Mouse (Mus musculus): Measurements from ENCODE around the gene Tbx2. TPM values are rescaled to one million over a fixed set of nuclear protein-coding genes. Genes with fewer than 3 reads are reported as not detected.

Tbx2 gene
- total RNA-seq, 1 experiment, result 0.80 TPM

DNA sequence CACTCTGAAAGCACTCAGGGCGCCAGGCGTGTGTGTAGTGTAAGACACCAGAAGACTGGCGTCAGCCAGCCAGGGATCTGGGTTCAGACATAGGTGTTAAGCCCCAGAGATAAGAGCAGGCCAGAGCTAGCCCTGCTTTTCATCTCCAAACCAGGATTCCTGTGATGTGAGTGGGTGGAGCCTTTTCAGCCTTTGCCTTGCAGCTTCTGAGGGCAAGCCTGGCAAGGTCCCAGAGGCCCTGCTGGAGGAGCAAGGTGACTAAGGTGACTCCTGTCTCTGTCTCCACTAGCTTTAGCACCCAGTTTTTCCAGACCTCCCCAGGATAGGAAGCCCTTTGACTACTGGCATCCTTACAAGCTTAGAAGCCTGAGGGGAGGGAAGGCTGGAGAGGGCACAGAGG is 13.9 kb upstream of the Tbx2 start:
- in situ Hi-C loops (cut with MboI; ENCODE audit: low sequenced_read_pairs in 2 of 2, unreplicated experiment in 2 of 2), result no loop called here
- no peak for TF ChIP-seq HCFC1 (IDR thresholded peaks at IDR 0.05; ENCODE audit: borderline replicate concordance, insufficient read depth, low read length)
- no peak for TF ChIP-seq ZC3H11A (IDR thresholded peaks at IDR 0.05; ENCODE audit: borderline replicate concordance, low read depth, low read length)
- TF ChIP-seq MAFK (IDR thresholded peaks at IDR 0.05; ENCODE audit: insufficient read depth, low read depth, low read length), result no peak
- no peak for TF ChIP-seq CHD2 (IDR thresholded peaks at IDR 0.05; ENCODE audit: low read depth, low read length)
- TF ChIP-seq ZNF384 (IDR thresholded peaks at IDR 0.05; ENCODE audit: low read depth, low read length), result no peak
- no peak for DNase-seq (ENCODE audit: low read depth, low spot score)
- no peak overlapping the region for H3K4me3 ChIP-seq (ENCODE audit: insufficient read depth in 1 of 2, low read depth in 1 of 2, low read length in 2 of 2, poor library complexity in 1 of 2, severe bottlenecking in 1 of 2)
- no peak overlapping the region for H3K27ac ChIP-seq (ENCODE audit: insufficient read depth, low read depth, low read length, poor library complexity, severe bottlenecking)
- no peak overlapping the region for H3K9ac ChIP-seq (ENCODE audit: insufficient read depth, low read depth, low read length, poor library complexity, severe bottlenecking)
- H3K9me3 ChIP-seq (ENCODE audit: control insufficient read depth, insufficient read depth, low read depth, low read length), result no peaks in the 10 kb centered on the region
- H3K4me1 ChIP-seq (ENCODE audit: control insufficient read depth in 2 of 2, insufficient read depth in 2 of 2, low read length in 2 of 2, poor library complexity in 1 of 2), result no peaks in the 10 kb centered on the region
- H3K36me3 ChIP-seq (ENCODE audit: control insufficient read depth, insufficient read depth, low read length, poor library complexity, severe bottlenecking), result no peaks in the 10 kb centered on the region

DNA sequence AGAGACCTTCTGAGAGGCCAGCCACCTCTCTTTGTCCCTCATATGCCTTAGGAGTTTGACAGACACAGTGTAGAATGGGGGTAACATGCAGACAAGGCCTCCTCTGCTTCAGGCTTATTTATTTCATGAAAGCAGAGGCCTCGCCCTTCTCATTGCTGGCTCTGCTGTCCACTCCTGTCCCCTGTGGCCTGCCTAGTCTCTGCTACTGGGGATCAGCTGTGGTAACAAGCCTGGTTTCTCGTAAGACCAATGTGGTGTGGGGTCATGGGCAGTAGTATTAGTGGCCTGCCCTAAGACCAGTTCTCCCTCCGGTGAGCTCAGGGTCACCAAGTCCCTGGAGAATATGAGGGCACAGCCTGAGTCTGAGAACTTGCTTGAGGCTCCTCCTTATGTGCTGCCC is 11.4 kb upstream of the Tbx2 start:
- no peak overlapping the region for H3K4me3 ChIP-seq (ENCODE audit: insufficient read depth in 1 of 2, low read depth in 1 of 2, low read length in 2 of 2, poor library complexity in 1 of 2, severe bottlenecking in 1 of 2)
- H3K9ac ChIP-seq (ENCODE audit: insufficient read depth, low read depth, low read length, poor library complexity, severe bottlenecking), result no peak overlapping the region
- no peaks in the 10 kb centered on the region for H3K36me3 ChIP-seq (ENCODE audit: control insufficient read depth, insufficient read depth, low read length, poor library complexity, severe bottlenecking)
- no peaks in the 10 kb centered on the region for H3K4me1 ChIP-seq (ENCODE audit: control insufficient read depth in 2 of 2, insufficient read depth in 2 of 2, low read length in 2 of 2, poor library complexity in 1 of 2)
- no peaks in the 10 kb centered on the region for H3K9me3 ChIP-seq (ENCODE audit: control insufficient read depth, insufficient read depth, low read depth, low read length)
- in situ Hi-C loops (cut with MboI; ENCODE audit: low sequenced_read_pairs in 2 of 2, unreplicated experiment in 2 of 2), result loop anchor here (5.0 to 10.0 kb wide), 3 partner anchors 106 to 436 kb away; no protein-coding TSS in a partner anchor
- no peak for TF ChIP-seq ZNF384 (IDR thresholded peaks at IDR 0.05; ENCODE audit: low read depth, low read length)
- TF ChIP-seq ZC3H11A (IDR thresholded peaks at IDR 0.05; ENCODE audit: borderline replicate concordance, low read depth, low read length), result no peak
- no peak for TF ChIP-seq MAFK (IDR thresholded peaks at IDR 0.05; ENCODE audit: insufficient read depth, low read depth, low read length)
- TF ChIP-seq CHD2 (IDR thresholded peaks at IDR 0.05; ENCODE audit: low read depth, low read length), result no peak
- DNase-seq (ENCODE audit: low read depth, low spot score), result no peak
- H3K27ac ChIP-seq (ENCODE audit: insufficient read depth, low read depth, low read length, poor library complexity, severe bottlenecking), result no peak overlapping the region

DNA sequence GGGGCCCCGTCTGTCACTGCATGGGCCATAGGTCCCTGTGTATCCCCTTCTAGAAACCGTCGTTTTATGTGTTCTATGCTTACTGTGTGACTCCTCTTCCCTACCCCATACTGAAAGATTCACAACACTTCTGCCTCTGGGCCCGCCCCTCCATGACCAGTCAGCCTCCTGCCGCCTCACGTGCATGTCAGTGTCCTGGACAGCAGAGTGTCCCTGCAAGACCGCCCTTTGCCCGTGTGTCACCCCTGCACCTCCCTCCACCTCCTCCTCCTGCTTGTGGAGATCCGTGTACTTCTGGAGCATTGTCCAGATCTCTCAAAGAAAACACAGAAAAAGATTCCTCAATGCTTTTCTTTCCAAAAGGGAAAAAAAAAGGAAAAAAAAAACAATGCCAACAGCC is 10.7 kb upstream of the Tbx2 start:
- TF ChIP-seq ZC3H11A (IDR thresholded peaks at IDR 0.05; ENCODE audit: borderline replicate concordance, low read depth, low read length) (no peak), HCFC1 (IDR thresholded peaks at IDR 0.05; ENCODE audit: borderline replicate concordance, insufficient read depth, low read length) (no peak), ZNF384 (IDR thresholded peaks at IDR 0.05; ENCODE audit: low read depth, low read length) (no peak), MAFK (IDR thresholded peaks at IDR 0.05; ENCODE audit: insufficient read depth, low read depth, low read length) (no peak), CHD2 (IDR thresholded peaks at IDR 0.05; ENCODE audit: low read depth, low read length) (no peak)
- H3K4me1 ChIP-seq (ENCODE audit: control insufficient read depth in 2 of 2, insufficient read depth in 2 of 2, low read length in 2 of 2, poor library complexity in 1 of 2), result no peaks in the 10 kb centered on the region
- in situ Hi-C loops (cut with MboI; ENCODE audit: low sequenced_read_pairs in 2 of 2, unreplicated experiment in 2 of 2), result loop anchor here (5.0 to 10.0 kb wide), 3 partner anchors 107 to 437 kb away; no protein-coding TSS in a partner anchor
- no peak overlapping the region for H3K27ac ChIP-seq (ENCODE audit: insufficient read depth, low read depth, low read length, poor library complexity, severe bottlenecking)
- no peak overlapping the region for H3K9ac ChIP-seq (ENCODE audit: insufficient read depth, low read depth, low read length, poor library complexity, severe bottlenecking)
- DNase-seq (ENCODE audit: low read depth, low spot score), result no peak
- H3K36me3 ChIP-seq (ENCODE audit: control insufficient read depth, insufficient read depth, low read length, poor library complexity, severe bottlenecking), result no peaks in the 10 kb centered on the region
- H3K4me3 ChIP-seq (ENCODE audit: insufficient read depth in 1 of 2, low read depth in 1 of 2, low read length in 2 of 2, poor library complexity in 1 of 2, severe bottlenecking in 1 of 2), result no peak overlapping the region
- H3K9me3 ChIP-seq (ENCODE audit: control insufficient read depth, insufficient read depth, low read depth, low read length), result no peaks in the 10 kb centered on the region

DNA sequence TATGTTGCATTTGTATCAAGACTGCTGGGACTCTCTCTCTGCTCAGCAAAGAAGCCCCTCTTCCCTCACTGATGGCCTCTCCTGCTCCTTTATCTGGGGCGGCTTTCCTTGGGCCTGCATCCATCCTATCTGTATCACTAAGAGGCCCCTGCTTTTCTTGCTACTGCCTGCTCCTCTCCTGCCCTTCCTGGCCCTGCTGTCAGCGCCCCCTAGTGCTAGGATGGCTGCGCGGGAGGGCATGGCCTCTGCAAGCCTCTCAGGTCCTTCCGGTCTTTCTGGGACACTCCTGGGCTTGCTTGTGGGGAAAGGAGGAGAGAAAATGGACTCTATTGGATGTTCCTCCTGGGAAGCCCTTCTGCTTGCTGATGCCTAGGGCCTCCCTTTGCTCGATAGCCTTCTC is 9.2 kb upstream of the Tbx2 start:
- Histone ChIP-seq H3K4me3 (ENCODE audit: insufficient read depth in 1 of 2, low read depth in 1 of 2, low read length in 2 of 2, poor library complexity in 1 of 2, severe bottlenecking in 1 of 2) (no peak overlapping the region), H3K9me3 (ENCODE audit: control insufficient read depth, insufficient read depth, low read depth, low read length) (no peaks in the 10 kb centered on the region), H3K27ac (ENCODE audit: insufficient read depth, low read depth, low read length, poor library complexity, severe bottlenecking) (no peak overlapping the region), H3K36me3 (ENCODE audit: control insufficient read depth, insufficient read depth, low read length, poor library complexity, severe bottlenecking) (no peaks in the 10 kb centered on the region), H3K9ac (ENCODE audit: insufficient read depth, low read depth, low read length, poor library complexity, severe bottlenecking) (no peak overlapping the region), H3K4me1 (ENCODE audit: control insufficient read depth in 2 of 2, insufficient read depth in 2 of 2, low read length in 2 of 2, poor library complexity in 1 of 2) (no peaks in the 10 kb centered on the region)
- peak; percentile 49; the same call in 1 of the 2 replicates for TF ChIP-seq ZC3H11A (IDR thresholded peaks at IDR 0.05; ENCODE audit: borderline replicate concordance, low read depth, low read length)
- no peak for TF ChIP-seq MAFK (IDR thresholded peaks at IDR 0.05; ENCODE audit: insufficient read depth, low read depth, low read length)
- no peak for DNase-seq (ENCODE audit: low read depth, low spot score)
- in situ Hi-C loops (cut with MboI; ENCODE audit: low sequenced_read_pairs in 2 of 2, unreplicated experiment in 2 of 2), result loop anchor here (5.0 to 10.0 kb wide), 3 partner anchors 108 to 438 kb away; no protein-coding TSS in a partner anchor

DNA sequence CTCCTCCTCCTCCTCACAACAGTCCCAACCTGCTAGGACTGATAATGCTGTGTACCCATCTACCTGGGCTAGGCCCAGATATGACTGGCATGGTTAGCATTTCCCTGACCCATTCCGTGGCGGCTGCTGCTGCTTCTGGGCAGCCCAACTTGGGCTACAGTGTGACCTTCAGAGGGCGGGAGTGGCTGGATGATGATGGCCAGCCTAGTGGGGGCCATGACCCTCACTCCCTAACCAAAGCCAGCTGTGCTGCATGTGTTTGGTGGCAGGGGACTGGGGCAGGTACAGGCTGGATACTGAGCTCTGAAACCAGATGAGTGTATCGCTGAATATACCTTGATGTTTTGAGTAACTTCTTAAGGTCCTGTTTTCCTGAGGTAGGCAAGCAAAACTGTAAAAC is 8.6 kb upstream of the Tbx2 start:
- DNase-seq (ENCODE audit: low read depth, low spot score), result no peak
- TF ChIP-seq ZNF384 (IDR thresholded peaks at IDR 0.05; ENCODE audit: low read depth, low read length) (no peak), ZC3H11A (IDR thresholded peaks at IDR 0.05; ENCODE audit: borderline replicate concordance, low read depth, low read length) (no peak), HCFC1 (IDR thresholded peaks at IDR 0.05; ENCODE audit: borderline replicate concordance, insufficient read depth, low read length) (no peak), MAFK (IDR thresholded peaks at IDR 0.05; ENCODE audit: insufficient read depth, low read depth, low read length) (no peak), CHD2 (IDR thresholded peaks at IDR 0.05; ENCODE audit: low read depth, low read length) (no peak)
- Histone ChIP-seq H3K4me1 (ENCODE audit: control insufficient read depth in 2 of 2, insufficient read depth in 2 of 2, low read length in 2 of 2, poor library complexity in 1 of 2) (no peaks in the 10 kb centered on the region), H3K27ac (ENCODE audit: insufficient read depth, low read depth, low read length, poor library complexity, severe bottlenecking) (no peak overlapping the region), H3K4me3 (ENCODE audit: insufficient read depth in 1 of 2, low read depth in 1 of 2, low read length in 2 of 2, poor library complexity in 1 of 2, severe bottlenecking in 1 of 2) (no peak overlapping the region), H3K36me3 (ENCODE audit: control insufficient read depth, insufficient read depth, low read length, poor library complexity, severe bottlenecking) (no peaks in the 10 kb centered on the region), H3K9me3 (ENCODE audit: control insufficient read depth, insufficient read depth, low read depth, low read length) (no peaks in the 10 kb centered on the region), H3K9ac (ENCODE audit: insufficient read depth, low read depth, low read length, poor library complexity, severe bottlenecking) (no peak overlapping the region)
- in situ Hi-C loops (cut with MboI; ENCODE audit: low sequenced_read_pairs in 2 of 2, unreplicated experiment in 2 of 2), result loop anchor here (5.0 to 10.0 kb wide), 3 partner anchors 109 to 439 kb away; no protein-coding TSS in a partner anchor

All from ES-E14 (cell line).